Mouse (Mus musculus): ENCODE data around the gene Reg4.

GRCm38 (mm10) chr3:98187777-98188176 lies 34.2 kb upstream of the Reg4 start:
- TF ChIP-seq CTCF (conservative IDR thresholded peaks at IDR 0.05 in 1 of 2, IDR thresholded peaks at IDR 0.05 in 1 of 2; ENCODE audit: low read depth in 2 of 2, low read length in 2 of 2): no peak
- TF ChIP-seq TCF12 (IDR thresholded peaks at IDR 0.05; ENCODE audit: low read depth, low read length): no peak
- no peak for TF ChIP-seq ZC3H11A (IDR thresholded peaks at IDR 0.05; ENCODE audit: low read depth, low read length)

Data from CH12.LX (cell line).